25 mouse cellular contexts compared by ENCODE assay signal in genomic region chr9:105770690-105771089, GRCm38 (mm10). TPM values are rescaled to one million over a fixed set of nuclear protein-coding genes. Genes with fewer than 3 reads are reported as not detected.
DNase-seq lines count a peak whose midpoint lies in the region; ATAC-seq lines count a peak whose summit lies in the region.
"Had no signal": no experiment of that assay in that cellular context is flagged by ENCODE, and none has a peak within 500 bp of the region (broad histone marks: within the 10 kb centered on the region; RNA-seq: fewer than 3 reads in every experiment).

No protein-coding gene starts in this region.

- no peaks in the 10 kb centered on the region for H3K27me3 ChIP-seq in forebrain, embryonic 14.5 days (replicated peaks; ENCODE audit: control insufficient read depth, insufficient read depth, low read length)
- H3K27me3 ChIP-seq in forebrain, embryonic 15.5 days = no peaks in the 10 kb centered on the region
- H3K27me3 ChIP-seq in heart, embryonic 11.5 days (ENCODE audit: control insufficient read depth, insufficient read depth, low read length) = no peaks in the 10 kb centered on the region
- H3K27me3 ChIP-seq in midbrain, embryonic 10.5 days (ENCODE audit: low read depth, poor library complexity, severe bottlenecking) = no peaks in the 10 kb centered on the region
- H3K27me3 ChIP-seq in midbrain, embryonic 14.5 days (ENCODE audit: control insufficient read depth, insufficient read depth, low read length) = no peaks in the 10 kb centered on the region
- H3K27me3 ChIP-seq: limb, embryonic 15.5 days; liver, embryonic 15.5 days; megakaryocyte, embryonic 14.5 days; neural tube, embryonic 15.5 days had no signal

- H3K4me1 ChIP-seq in forebrain, embryonic 14.5 days (ENCODE audit: control insufficient read depth, insufficient read depth, low read length) = 0 out of 2 replicates have a peak, but pooled peaks cover 4% of the 10 kb centered on the region
- H3K4me1 ChIP-seq in forebrain, embryonic 15.5 days = peaks cover 4% of the 10 kb centered on the region; the same call in 1 of the 2 replicates
- no peaks in the 10 kb centered on the region; the same call in 1 of the 2 replicates for H3K4me1 ChIP-seq in heart, embryonic 11.5 days (ENCODE audit: control insufficient read depth, insufficient read depth, low read length)
- H3K4me1 ChIP-seq in midbrain, embryonic 10.5 days = peaks cover 19% of the 10 kb centered on the region
- H3K4me1 ChIP-seq in midbrain, embryonic 14.5 days (ENCODE audit: control insufficient read depth, insufficient read depth, low read length) = peaks cover 3% of the 10 kb centered on the region; the same call in 1 of the 2 replicates
- H3K4me1 ChIP-seq: limb, embryonic 15.5 days; liver, embryonic 15.5 days; megakaryocyte, embryonic 14.5 days had no signal

- no peak for DNase-seq in forebrain, embryonic 14.5 days (ENCODE audit: low spot score)
- DNase-seq in heart, postnatal 10 days = peak; percentile 25 to 50
- DNase-seq in midbrain, embryonic 10.5 days (ENCODE audit: low spot score) = no peak
- DNase-seq in midbrain, embryonic 14.5 days = no peak
- DNase-seq in adrenal gland, postnatal 36 days = peak; percentile 38 to 58
- DNase-seq in left cerebral cortex, adult 9 months (ENCODE audit: low spot score in 2 of 2) = no peak
- DNase-seq: B cell, adult 2 months; cerebellum, adult 8-10 months; gastrocnemius, postnatal 36 days; kidney, adult 18-20 months; lung, postnatal 14 days; right cerebral cortex, adult 18-20 months; thymus, postnatal 36 days had no signal

- H3K4me3 ChIP-seq in forebrain, embryonic 14.5 days (ENCODE audit: low read depth, low read length) = no peak overlapping the region
- H3K4me3 ChIP-seq in forebrain, embryonic 15.5 days = no peak overlapping the region
- no peak overlapping the region for H3K4me3 ChIP-seq in heart, embryonic 11.5 days (ENCODE audit: low read depth, low read length)
- no peak overlapping the region for H3K4me3 ChIP-seq in midbrain, embryonic 10.5 days
- H3K4me3 ChIP-seq in midbrain, embryonic 14.5 days (replicated peaks; ENCODE audit: low read depth, low read length) = no peak overlapping the region
- H3K4me3 ChIP-seq: embryonic facial prominence, embryonic 10.5 days; layer of hippocampus, adult 2 months; limb, embryonic 15.5 days; liver, embryonic 15.5 days; megakaryocyte, embryonic 14.5 days; neural tube, embryonic 15.5 days had no signal

- WGBS in forebrain, embryonic 14.5 days = 56% methylated on average over 7 of the region's 7 CpGs
- WGBS in forebrain, embryonic 15.5 days = 53% methylated on average over 7 of the region's 7 CpGs
- WGBS in heart, embryonic 11.5 days (ENCODE audit: insufficient replicate concordance) = 52% methylated on average over 7 of the region's 7 CpGs
- WGBS in midbrain, embryonic 10.5 days = 65% methylated on average over 7 of the region's 7 CpGs
- 50% methylated on average over 7 of the region's 7 CpGs for WGBS in midbrain, embryonic 14.5 days

- ATAC-seq in forebrain, embryonic 14.5 days = no peak
- ATAC-seq in forebrain, embryonic 15.5 days (replicated peaks) = no peak
- no peak for ATAC-seq in heart, embryonic 11.5 days (replicated peaks; ENCODE audit: insufficient number of reproducible peaks, low FRiP score, low TSS enrichment)
- no peak for ATAC-seq in midbrain, embryonic 14.5 days (ENCODE audit: low FRiP score, low TSS enrichment)
- ATAC-seq: forebrain, embryonic 16.5 days; midbrain, embryonic 16.5 days had no signal

- no peaks in the 10 kb centered on the region for H3K36me3 ChIP-seq in forebrain, embryonic 14.5 days (ENCODE audit: control insufficient read depth, insufficient read depth, low read length)
- no peaks in the 10 kb centered on the region for H3K36me3 ChIP-seq in forebrain, embryonic 15.5 days
- H3K36me3 ChIP-seq in heart, embryonic 11.5 days (ENCODE audit: control insufficient read depth, insufficient read depth, low read length) = no peaks in the 10 kb centered on the region
- no peaks in the 10 kb centered on the region for H3K36me3 ChIP-seq in midbrain, embryonic 10.5 days
- H3K36me3 ChIP-seq in midbrain, embryonic 14.5 days (ENCODE audit: control insufficient read depth, insufficient read depth, low read length) = no peaks in the 10 kb centered on the region
- H3K36me3 ChIP-seq: embryonic facial prominence, embryonic 10.5 days; limb, embryonic 15.5 days; liver, embryonic 15.5 days; neural tube, embryonic 15.5 days had no signal

- H3K4me2 ChIP-seq in forebrain, embryonic 14.5 days (ENCODE audit: low read length) = no peak overlapping the region
- no peak overlapping the region for H3K4me2 ChIP-seq in forebrain, embryonic 15.5 days (replicated peaks)
- H3K4me2 ChIP-seq in heart, embryonic 11.5 days = no peak overlapping the region
- H3K4me2 ChIP-seq in midbrain, embryonic 14.5 days (ENCODE audit: low read length) = no peak overlapping the region
- H3K4me2 ChIP-seq: limb, embryonic 15.5 days; liver, embryonic 15.5 days; neural tube, embryonic 15.5 days had no signal

- no peaks in the 10 kb centered on the region for H3K9me3 ChIP-seq in forebrain, embryonic 14.5 days (replicated peaks; ENCODE audit: control insufficient read depth, low read length)
- no peaks in the 10 kb centered on the region for H3K9me3 ChIP-seq in forebrain, embryonic 15.5 days
- H3K9me3 ChIP-seq in heart, embryonic 11.5 days (replicated peaks; ENCODE audit: control insufficient read depth, low read length) = no peaks in the 10 kb centered on the region
- H3K9me3 ChIP-seq in midbrain, embryonic 10.5 days (replicated peaks) = no peaks in the 10 kb centered on the region
- H3K9me3 ChIP-seq in midbrain, embryonic 14.5 days (ENCODE audit: control insufficient read depth, low read length) = no peaks in the 10 kb centered on the region
- H3K9me3 ChIP-seq: embryonic facial prominence, embryonic 10.5 days; limb, embryonic 15.5 days; liver, embryonic 15.5 days; neural tube, embryonic 15.5 days had no signal

- 0 out of 2 replicates have a peak overlapping the region, but pooled peaks have one; percentile 36 for H3K27ac ChIP-seq in forebrain, embryonic 14.5 days (ENCODE audit: low read depth, low read length)
- H3K27ac ChIP-seq in forebrain, embryonic 15.5 days (replicated peaks) = no peak overlapping the region; the same call in 1 of the 2 replicates
- no peak overlapping the region for H3K27ac ChIP-seq in heart, embryonic 11.5 days (ENCODE audit: low read depth, low read length)
- 0 out of 2 replicates have a peak overlapping the region, but pooled peaks have one; percentile 17 for H3K27ac ChIP-seq in midbrain, embryonic 10.5 days (replicated peaks)
- H3K27ac ChIP-seq in midbrain, embryonic 14.5 days (replicated peaks; ENCODE audit: low read depth, low read length) = no peak overlapping the region
- H3K27ac ChIP-seq: embryonic facial prominence, embryonic 10.5 days; layer of hippocampus, adult 2 months; limb, embryonic 15.5 days; liver, embryonic 15.5 days; neural tube, embryonic 15.5 days had no signal

- intact Hi-C loops in heart, postnatal 10 days (cut with DNase I) = no loop called here

- no peak overlapping the region for H3K9ac ChIP-seq in forebrain, embryonic 14.5 days (ENCODE audit: low read length)
- H3K9ac ChIP-seq in forebrain, embryonic 15.5 days (replicated peaks) = no peak overlapping the region
- no peak overlapping the region for H3K9ac ChIP-seq in heart, embryonic 11.5 days (ENCODE audit: low read depth, low read length)
- no peak overlapping the region for H3K9ac ChIP-seq in midbrain, embryonic 14.5 days (replicated peaks; ENCODE audit: low read length)
- H3K9ac ChIP-seq: limb, embryonic 15.5 days; liver, embryonic 15.5 days; neural tube, embryonic 15.5 days had no signal

RNA-seq across cellular contexts. Expression of gene Col6a6, which starts 57.3 kb away (rescaled TPM):
- polyA plus RNA-seq in forebrain, embryonic 14.5 days (2014; fragmentation: Nextera tagmentation; extraction: Ambion mirVana) = 0.05 TPM in 1 of 2 replicates, not detected in the other
- polyA plus RNA-seq in forebrain, embryonic 15.5 days (2015; fragmentation: Nextera tagmentation; extraction: Ambion mirVana) = 0.05 and 0.06 TPM in 2 replicates
- 10 to 100 TPM; 16.7 to 20.5 TPM for total RNA-seq in heart, postnatal 10 days (2021)
- 0.38 and 0.69 TPM in 2 replicates for polyA plus RNA-seq in heart, embryonic 11.5 days (2014; fragmentation: Nextera tagmentation; extraction: Ambion mirVana)
- 0.02 and 0.14 TPM in 2 replicates for polyA plus RNA-seq in midbrain, embryonic 10.5 days (2016; fragmentation: Nextera tagmentation; extraction: Ambion mirVana)
- 0.08 and 0.09 TPM in 2 replicates for polyA plus RNA-seq in midbrain, embryonic 14.5 days (2014; fragmentation: Nextera tagmentation; extraction: Ambion mirVana)
- total RNA-seq in adrenal gland, postnatal 36 days (2021) = 1 to 10 TPM; 1.6 to 3.3 TPM
- total RNA-seq: common myeloid progenitor, adult 5-6 weeks had no signal
- polyA plus RNA-seq: small intestine, adult 2 months had no signal

Comparison
In these comparisons a context has a peak if more than half of its experiments do, and no peak if none do; other contexts are left out.
1. H3K27ac ChIP-seq: peak in forebrain, embryonic 14.5 days (single experiment) and midbrain, embryonic 10.5 days (single experiment); none in forebrain, embryonic 15.5 days (single experiment), heart, embryonic 11.5 days (single experiment) and midbrain, embryonic 14.5 days (single experiment).
2. DNase-seq: peak in heart, postnatal 10 days (2 of 2) and adrenal gland, postnatal 36 days (2 of 2); none in forebrain, embryonic 14.5 days (single experiment), midbrain, embryonic 10.5 days (single experiment), midbrain, embryonic 14.5 days (single experiment) and left cerebral cortex, adult 9 months (0 of 2).